Mouse (Mus musculus) kidney, postnatal 25 days (tissue): ENCODE measurements at regions not wholly inside any gene's neighbourhood (a gene's known extent, or its start where the extent isn't known, plus 50 kb on each side); places are given as distances from the start of the nearest gene placed in this dataset.
"Not testable (repeated sequence)": the region's sequence is repeated elsewhere in the genome, so short reads cannot be mapped to it uniquely, and the experiment has no call there.

Experiments
- DNase-seq, 2 experiments: peaks; one replicate each; pipeline ENCODE4 v3.0.0; 2021; ENCODE audit warnings: mixed read lengths in 2 of 2

- DNase-seq: no peak
Measured at GRCm38 (mm10) chrX:99732526-99732925, 88.3 kb upstream of the Tmem28 start.

GRCm38 (mm10) chrX:99725101-99725500 is 95.7 kb upstream of the Tmem28 start:
- peak in 1 of 2 experiments; percentile 24 for DNase-seq

GRCm38 (mm10) chrX:99695366-99695765 is 125.5 kb upstream of the Tmem28 start:
- peak in 1 of 2 experiments; percentile 39 for DNase-seq

- DNase-seq: no peak
Measured at GRCm38 (mm10) chrX:99690971-99691370, 129.8 kb upstream of the Tmem28 start.

GRCm38 (mm10) chrX:99689761-99690160 is 131.1 kb upstream of the Tmem28 start:
- DNase-seq: no peak

GRCm38 (mm10) chrX:99682491-99682890 is 138.3 kb upstream of the Tmem28 start:
- DNase-seq: not testable (repeated sequence)

- no peak for DNase-seq
Measured at GRCm38 (mm10) chrX:99667596-99667995, 153.2 kb upstream of the Tmem28 start.

GRCm38 (mm10) chrX:99662566-99662965 is 158.3 kb upstream of the Tmem28 start:
- DNase-seq: no peak

GRCm38 (mm10) chrX:99659496-99660140 is 161.2 kb upstream of the Tmem28 start:
- no peak for DNase-seq

GRCm38 (mm10) chrX:99657790-99658451 is 162.9 kb upstream of the Tmem28 start:
- DNase-seq: peak; percentile 60 to 61

GRCm38 (mm10) chrX:99656988-99657387 is 163.8 kb upstream of the Tmem28 start:
- DNase-seq: no peak

GRCm38 (mm10) chrX:99632211-99632775 is 161.2 kb upstream of the Pja1 start:
- peak; percentile 75 to 84 for DNase-seq

GRCm38 (mm10) chrX:99624515-99625179 is 153.6 kb upstream of the Pja1 start:
- no peak for DNase-seq

GRCm38 (mm10) chrX:99612130-99612759 is 141.2 kb upstream of the Pja1 start:
- DNase-seq: no peak

GRCm38 (mm10) chrX:99610096-99610495 is 139.0 kb upstream of the Pja1 start:
- no peak for DNase-seq

- DNase-seq: peak; percentile 57 to 73
Measured at GRCm38 (mm10) chrX:99609591-99609990, 138.5 kb upstream of the Pja1 start.

- DNase-seq: no peak
Measured at GRCm38 (mm10) chrX:99608284-99608692, 137.2 kb upstream of the Pja1 start.

- peak; percentile 70 to 85 for DNase-seq
Measured at GRCm38 (mm10) chrX:99605084-99605824, 134.2 kb upstream of the Pja1 start.

GRCm38 (mm10) chrX:99603714-99604113 is 132.6 kb upstream of the Pja1 start:
- DNase-seq: no peak

- peak in 1 of 2 experiments; percentile 45 for DNase-seq
Measured at GRCm38 (mm10) chrX:99602268-99602885, 131.3 kb upstream of the Pja1 start.

GRCm38 (mm10) chrX:99595493-99595892 is 124.4 kb upstream of the Pja1 start:
- no peak for DNase-seq
